Mouse (Mus musculus) embryonic fibroblast, embryonic 13.5 days (primary cell): Measurements from ENCODE around the gene Ppp1r21. TPM values are rescaled to one million over a fixed set of nuclear protein-coding genes. Genes with fewer than 3 reads are reported as not detected.
A peak's percentile ranks its signal among the peaks of the same experiment; 100 is the strongest.

Experiments used
- H3K27ac ChIP-seq: 2 replicates; pipeline ENCODE4 v1.5.1; 2012; ENCODE audit warnings: low read length, control low read depth, inconsistent platforms; ENCODE audit not compliant: insufficient read depth
- H3K4me1 ChIP-seq: 2 replicates; pipeline ENCODE4 v1.6.1; 2011; ENCODE audit warnings: low read length; ENCODE audit not compliant: control insufficient read depth, insufficient read depth
- H3K4me3 ChIP-seq: 2 replicates; pipeline ENCODE4 v1.5.1; 2011; ENCODE audit warnings: mild to moderate bottlenecking, control low read depth, low read length; ENCODE audit not compliant: insufficient read depth
- CTCF ChIP-seq: IDR thresholded peaks from 2 replicates; pipeline ENCODE4 v1.5.1; 2011; ENCODE audit warnings: mild to moderate bottlenecking, control low read depth, low read length, moderate library complexity, borderline replicate concordance; ENCODE audit not compliant: insufficient read depth
- POLR2A ChIP-seq: IDR thresholded peaks from 2 replicates; pipeline ENCODE4 v1.6.1; 2011; ENCODE audit warnings: low read depth, mild to moderate bottlenecking, control low read depth, low read length, moderate library complexity
- polyA plus RNA-seq: library from polyadenylated mRNA; stranded (reverse); fragments of >200 nt; gene quantifications from 2 replicates; pipeline ENCODE4 v1.2.4, GENCODE M21; 2011; ENCODE audit warnings: low read depth; ENCODE audit not compliant: missing spikeins, insufficient read length

The Ppp1r21 gene
- polyA plus RNA-seq, 1 experiment: 23.4 TPM

- no peak overlapping the region for H3K27ac ChIP-seq
- H3K4me3 ChIP-seq: no peak overlapping the region
- peaks cover 3% of the 10 kb centered on the region; the same call in 1 of the 2 replicates for H3K4me1 ChIP-seq
- TF ChIP-seq POLR2A: no peak
Measured at GRCm38 (mm10) chr17:88622711-88623110, 92.8 kb downstream of the Ppp1r21 start.

GRCm38 (mm10) chr17:88624386-88624785, 94.5 kb downstream of the Ppp1r21 start:
- H3K27ac ChIP-seq: no peak overlapping the region
- TF ChIP-seq POLR2A: no peak
- TF ChIP-seq CTCF: no peak
- H3K4me1 ChIP-seq: peaks cover 3% of the 10 kb centered on the region; the same call in 1 of the 2 replicates

GRCm38 (mm10) chr17:88625350-88625749, 95.4 kb downstream of the Ppp1r21 start:
- H3K4me1 ChIP-seq: peaks cover 6% of the 10 kb centered on the region; the same call in 1 of the 2 replicates
- H3K4me3 ChIP-seq: no peak overlapping the region
- H3K27ac ChIP-seq: peak overlapping the region; percentile 91
- TF ChIP-seq POLR2A: no peak
- TF ChIP-seq CTCF: no peak

More at GRCm38 (mm10) chr17:88624386-88624785, 94.5 kb downstream of the Ppp1r21 start:
- H3K4me3 ChIP-seq: no peak overlapping the region

GRCm38 (mm10) chr17:88625931-88626330, 96.0 kb downstream of the Ppp1r21 start:
- peak overlapping the region; percentile 91 for H3K27ac ChIP-seq
- TF ChIP-seq POLR2A: no peak
- TF ChIP-seq CTCF: no peak
- no peak overlapping the region for H3K4me3 ChIP-seq
- peaks cover 9% of the 10 kb centered on the region; the same call in 1 of the 2 replicates for H3K4me1 ChIP-seq

- no peak for TF ChIP-seq CTCF
- peak; percentile 68 for TF ChIP-seq POLR2A
- peak overlapping the region; percentile 91 for H3K27ac ChIP-seq
- peaks cover 9% of the 10 kb centered on the region; the same call in 1 of the 2 replicates for H3K4me1 ChIP-seq
- H3K4me3 ChIP-seq: peak overlapping the region; percentile 74
Measured at GRCm38 (mm10) chr17:88626347-88626811, 96.5 kb downstream of the Ppp1r21 start.

- peak overlapping the region; percentile 74 for H3K4me3 ChIP-seq
- H3K4me1 ChIP-seq: peaks cover 12% of the 10 kb centered on the region; the same call in 1 of the 2 replicates
- H3K27ac ChIP-seq: peak overlapping the region; percentile 91
- TF ChIP-seq POLR2A (no peak; the same call in 1 of the 2 replicates), CTCF (no peak)
Measured at GRCm38 (mm10) chr17:88627150-88627549, 97.2 kb downstream of the Ppp1r21 start.

- H3K4me1 ChIP-seq: peaks cover 12% of the 10 kb centered on the region; the same call in 1 of the 2 replicates
Measured at GRCm38 (mm10) chr17:88628676-88629380, 98.9 kb downstream of the Ppp1r21 start.

GRCm38 (mm10) chr17:88629381-88629759, 99.5 kb downstream of the Ppp1r21 start:
- Histone ChIP-seq H3K27ac (peak overlapping the region; percentile 97), H3K4me1 (peaks cover 12% of the 10 kb centered on the region; the same call in 1 of the 2 replicates), H3K4me3 (peak overlapping the region; percentile 36)
- no peak for TF ChIP-seq CTCF
- peak; percentile 48 for TF ChIP-seq POLR2A

More at GRCm38 (mm10) chr17:88628676-88629380, 98.9 kb downstream of the Ppp1r21 start:
- Histone ChIP-seq H3K27ac (peak overlapping the region; percentile 91), H3K4me3 (peak overlapping the region; percentile 74)
- TF ChIP-seq CTCF (no peak), POLR2A (peak; percentile 32; the same call in 1 of the 2 replicates)

GRCm38 (mm10) chr17:88629931-88630553, 100.1 kb downstream of the Ppp1r21 start:
- Histone ChIP-seq H3K4me1 (peaks cover 12% of the 10 kb centered on the region; the same call in 1 of the 2 replicates), H3K27ac (peak overlapping the region; percentile 97), H3K4me3 (peak overlapping the region; percentile 36)
- TF ChIP-seq POLR2A (no peak), CTCF (no peak)

- Histone ChIP-seq H3K4me1 (peaks cover 13% of the 10 kb centered on the region; the same call in 1 of the 2 replicates), H3K27ac (peak overlapping the region; percentile 97), H3K4me3 (peak overlapping the region; percentile 36)
- TF ChIP-seq POLR2A (no peak), CTCF (no peak)
Measured at GRCm38 (mm10) chr17:88630554-88630948, 100.6 kb downstream of the Ppp1r21 start.
